ENCODE assay signal across 9 mouse cellular contexts in the genomic region with DNA sequence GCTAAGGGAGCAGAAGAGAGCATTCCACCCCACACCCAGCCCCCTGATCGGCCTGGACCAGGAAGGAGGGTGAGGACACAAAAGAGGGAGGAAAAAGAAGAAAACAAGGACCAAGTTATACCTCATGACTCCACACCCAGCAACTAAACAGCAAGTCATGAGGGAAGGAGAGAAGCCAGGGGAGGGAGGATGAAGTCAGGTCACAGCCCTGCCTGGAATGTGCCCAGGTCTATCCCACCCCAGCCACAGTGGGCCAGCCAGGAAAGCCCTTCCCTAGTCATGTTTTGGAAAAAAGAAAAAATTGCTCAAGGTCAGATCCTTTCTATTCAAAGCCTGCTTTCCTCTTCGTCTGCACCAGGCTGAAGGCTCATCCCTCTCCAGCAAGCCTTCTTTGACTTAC. TPM values are rescaled to one million over a fixed set of nuclear protein-coding genes. Genes with fewer than 3 reads are reported as not detected.
DNase-seq lines count a peak whose midpoint lies in the region; ATAC-seq and TF ChIP-seq lines count a peak whose summit lies in the region.
"Had no signal": no experiment of that assay in that cellular context is flagged by ENCODE, and none has a peak within 500 bp of the region (broad histone marks: within the 10 kb centered on the region; RNA-seq: fewer than 3 reads in every experiment).

No protein-coding gene starts in this region.

- H3K4me3 ChIP-seq in cerebellum, adult 2 months (replicated peaks; ENCODE audit: insufficient read depth, low read depth, low read length) = peak overlapping the region; percentile 37
- H3K4me3 ChIP-seq in lung, postnatal 0 days (ENCODE audit: low read depth, low read length) = no peak overlapping the region
- no peak overlapping the region for H3K4me3 ChIP-seq in neural tube, embryonic 14.5 days (ENCODE audit: low read depth, low read length)

- ATAC-seq in lung, postnatal 0 days = no peak
- no peak for ATAC-seq in neural tube, embryonic 14.5 days (ENCODE audit: low read depth)

- H3K4me2 ChIP-seq in lung, postnatal 0 days (replicated peaks; ENCODE audit: low read depth, low read length) = peak overlapping the region; percentile 97
- H3K4me2 ChIP-seq in neural tube, embryonic 14.5 days (ENCODE audit: low read depth, low read length) = peak overlapping the region; percentile 61

- DNase-seq in cerebellum, adult 2 months = no peak
- no peak for DNase-seq in cerebellum, adult 11 months
- no peak for DNase-seq in lung, postnatal 0 days (ENCODE audit: low spot score)
- DNase-seq in lung, postnatal 4 days = no peak
- DNase-seq in heart, postnatal 4 days = peak; percentile 34
- no peak for DNase-seq in right cerebral cortex, adult 18-20 months
- DNase-seq in left cerebral cortex, adult 18-20 months (ENCODE audit: low spot score in 2 of 2) = no peak

- no peak for TF ChIP-seq POLR2A in cerebellum, adult 2 months (IDR thresholded peaks at IDR 0.05; ENCODE audit: borderline replicate concordance, insufficient read depth, low read length)

- TF ChIP-seq CTCF in cerebellum, adult 2 months (IDR thresholded peaks at IDR 0.05; ENCODE audit: borderline replicate concordance, insufficient read depth, low read depth, low read length) = no peak
- no peak for TF ChIP-seq CTCF in lung, postnatal 0 days (IDR thresholded peaks at IDR 0.05)

- no peak overlapping the region for H3K9ac ChIP-seq in lung, postnatal 0 days (replicated peaks; ENCODE audit: low read depth)
- H3K9ac ChIP-seq in neural tube, embryonic 14.5 days (replicated peaks; ENCODE audit: low read depth, low read length) = no peak overlapping the region

- no peaks in the 10 kb centered on the region for H3K36me3 ChIP-seq in lung, postnatal 0 days (ENCODE audit: insufficient read depth, low read length)
- H3K36me3 ChIP-seq in neural tube, embryonic 14.5 days (ENCODE audit: control insufficient read depth, insufficient read depth, low read length) = no peaks in the 10 kb centered on the region

- no peak for TF ChIP-seq EP300 in lung, postnatal 0 days (IDR thresholded peaks at IDR 0.05)

- H3K9me3 ChIP-seq in lung, postnatal 0 days (ENCODE audit: low read length) = no peaks in the 10 kb centered on the region
- no peaks in the 10 kb centered on the region for H3K9me3 ChIP-seq in neural tube, embryonic 14.5 days (ENCODE audit: control insufficient read depth, low read length)

- WGBS in cerebellum, adult 2 months = 52% methylated on average over 2 of the region's 2 CpGs
- 66% methylated on average over 2 of the region's 2 CpGs for WGBS in lung, postnatal 0 days
- 86% methylated on average over 2 of the region's 2 CpGs for WGBS in neural tube, embryonic 14.5 days

- H3K27ac ChIP-seq in cerebellum, adult 2 months (ENCODE audit: insufficient read depth, low read length) = peak overlapping the region; percentile 2; the same call in 1 of the 2 replicates
- H3K27ac ChIP-seq in lung, postnatal 0 days (ENCODE audit: low read length) = peak overlapping the region; percentile 33; the same call in 1 of the 2 replicates
- no peak overlapping the region for H3K27ac ChIP-seq in neural tube, embryonic 14.5 days (ENCODE audit: low read depth, low read length)

- H3K4me1 ChIP-seq in cerebellum, adult 2 months (ENCODE audit: control insufficient read depth, insufficient read depth, low read length) = peaks cover 42% of the 10 kb centered on the region
- H3K4me1 ChIP-seq in lung, postnatal 0 days (ENCODE audit: insufficient read depth, low read depth, low read length) = peaks cover 25% of the 10 kb centered on the region
- peaks cover 26% of the 10 kb centered on the region for H3K4me1 ChIP-seq in neural tube, embryonic 14.5 days (ENCODE audit: control insufficient read depth, insufficient read depth, low read length)

- no peaks in the 10 kb centered on the region for H3K27me3 ChIP-seq in cerebellum, adult 2 months (ENCODE audit: control insufficient read depth, insufficient read depth, low read length)
- no peaks in the 10 kb centered on the region for H3K27me3 ChIP-seq in lung, postnatal 0 days (replicated peaks; ENCODE audit: insufficient read depth, low read length)
- no peaks in the 10 kb centered on the region for H3K27me3 ChIP-seq in neural tube, embryonic 14.5 days (ENCODE audit: control insufficient read depth, insufficient read depth, low read length)

RNA-seq across cellular contexts. Expression of gene Rab11fip5, which starts 1.9 kb away (rescaled TPM):
- polyA plus RNA-seq in cerebellum, adult 2 months (2012; rRNA removed) = 70.7 and 75.2 TPM in 2 replicates
- 11.2 and 12.2 TPM in 2 replicates for polyA plus RNA-seq in lung, postnatal 0 days (2015; fragmentation: Nextera tagmentation; extraction: Ambion mirVana)
- total RNA-seq in heart, postnatal 4 days (2021) = 10 to 100 TPM; 74.7 to 79.8 TPM
- polyA plus RNA-seq in neural tube, embryonic 14.5 days (2014; fragmentation: Nextera tagmentation; extraction: Ambion mirVana) = 15.6 and 20.5 TPM in 2 replicates
- total RNA-seq in left cerebral cortex, adult 18-20 months (2021) = 10 to 100 TPM; 81.7 to 82.1 TPM

RNA-seq across cellular contexts. Expression of gene Sfxn5, which starts 39.3 kb away (rescaled TPM):
- polyA plus RNA-seq in cerebellum, adult 2 months (2012; rRNA removed) = 169 and 172 TPM in 2 replicates
- polyA plus RNA-seq in lung, postnatal 0 days (2015; fragmentation: Nextera tagmentation; extraction: Ambion mirVana) = 8.0 and 9.9 TPM in 2 replicates
- 1 to 10 TPM; 3.0 to 3.6 TPM for total RNA-seq in heart, postnatal 4 days (2021)
- 21.3 and 29.7 TPM in 2 replicates for polyA plus RNA-seq in neural tube, embryonic 14.5 days (2014; fragmentation: Nextera tagmentation; extraction: Ambion mirVana)
- 100 to 1,000 TPM; 163 to 164 TPM for total RNA-seq in left cerebral cortex, adult 18-20 months (2021)

RNA-seq across cellular contexts. Expression of gene Noto, which starts 51.2 kb away (rescaled TPM):
- polyA plus RNA-seq in cerebellum, adult 2 months (2012; rRNA removed) = not detected in 2 replicates
- polyA plus RNA-seq in lung, postnatal 0 days (2015; fragmentation: Nextera tagmentation; extraction: Ambion mirVana) = 0.24 and 0.27 TPM in 2 replicates
- total RNA-seq in heart, postnatal 4 days (2021) = not detected
- polyA plus RNA-seq in neural tube, embryonic 14.5 days (2014; fragmentation: Nextera tagmentation; extraction: Ambion mirVana) = not detected in 2 replicates
- total RNA-seq in left cerebral cortex, adult 18-20 months (2021) = not detected
- polyA plus RNA-seq: large intestine, adult 2 months had no signal

RNA-seq across cellular contexts. Expression of gene Smyd5, which starts 59.3 kb away (rescaled TPM):
- polyA plus RNA-seq in cerebellum, adult 2 months (2012; rRNA removed) = 35.3 and 38.8 TPM in 2 replicates
- polyA plus RNA-seq in lung, postnatal 0 days (2015; fragmentation: Nextera tagmentation; extraction: Ambion mirVana) = 13.3 and 14.8 TPM in 2 replicates
- total RNA-seq in heart, postnatal 4 days (2021) = 10 to 100 TPM; 17.1 to 19.6 TPM
- 58.8 and 67.0 TPM in 2 replicates for polyA plus RNA-seq in neural tube, embryonic 14.5 days (2014; fragmentation: Nextera tagmentation; extraction: Ambion mirVana)
- total RNA-seq in left cerebral cortex, adult 18-20 months (2021) = 10 to 100 TPM; 54.8 to 55.3 TPM
